Mouse (Mus musculus) forebrain, embryonic 12.5 days (tissue): ENCODE results near the gene Tubb3. TPM values are rescaled to one million over a fixed set of nuclear protein-coding genes. Genes with fewer than 3 reads are reported as not detected.
A peak's percentile ranks its signal among the peaks of the same experiment; 100 is the strongest.
"Not testable (repeated sequence)": the region's sequence is repeated elsewhere in the genome, so short reads cannot be mapped to it uniquely, and the experiment has no call there.

Experiments
- ATAC-seq: fragments of 200-750 bp; cut with Nextera tagmentation; 2 replicates; pipeline ENCODE4 v1.8.0; 2017; ENCODE audit warnings: moderate TSS enrichment; ENCODE audit not compliant: low FRiP score
- H3K27ac ChIP-seq: fragments of 300-500 bp; sonication (generic); 2 replicates; pipeline ENCODE4 v1.5.1; 2016; ENCODE audit warnings: mild to moderate bottlenecking
- H3K27me3 ChIP-seq: fragments of 300-500 bp; sonication (generic); 2 replicates; pipeline ENCODE4 v1.6.1; 2016; ENCODE audit warnings: mild to moderate bottlenecking
- H3K36me3 ChIP-seq: fragments of 300-500 bp; sonication (generic); replicated peaks from 2 replicates; pipeline ENCODE4 v1.6.1; 2016; ENCODE audit warnings: mild to moderate bottlenecking
- H3K4me1 ChIP-seq: fragments of 300-500 bp; sonication (generic); 2 replicates; pipeline ENCODE4 v1.6.1; 2016
- H3K4me2 ChIP-seq: fragments of 300-500 bp; sonication (generic); 2 replicates; pipeline ENCODE4 v1.6.1; 2016; ENCODE audit warnings: mild to moderate bottlenecking, moderate library complexity
- H3K4me3 ChIP-seq: fragments of 300-500 bp; sonication (generic); replicated peaks from 2 replicates; pipeline ENCODE4 v1.5.1; 2016; ENCODE audit warnings: mild to moderate bottlenecking
- H3K9ac ChIP-seq: fragments of 300-500 bp; sonication (generic); 2 replicates; pipeline ENCODE4 v1.6.1; 2016; ENCODE audit warnings: mild to moderate bottlenecking
- H3K9me3 ChIP-seq: fragments of 300-500 bp; sonication (generic); 2 replicates; pipeline ENCODE4 v1.6.1; 2016
- WGBS: fragments of 180-500 bp; shearing (Covaris S2); methylation state at CpG from one replicate; pipeline ENCODE4 v1.1.7; 2016; 5-methylcytosine and 5-hydroxymethylcytosine counted together
- polyA plus RNA-seq: library from polyadenylated mRNA; unstranded; fragments of >200 nt; fragmentation: Nextera tagmentation; extraction: Ambion mirVana; gene quantifications from 2 replicates; pipeline ENCODE4 v1.2.1, GENCODE M21; 2016

Tubb3 gene
- polyA plus RNA-seq, 1 experiment from 2014 or later, result 827 TPM

GRCm38 (mm10) chr8:123443576-123443921 is 32.3 kb downstream of the Tubb3 start:
- ATAC-seq, result no peak
- Histone ChIP-seq H3K9ac (peak overlapping the region; percentile 75), H3K4me3 (peak overlapping the region; percentile 72), H3K27me3 (0 out of 2 replicates have a peak, but pooled peaks cover 5% of the 10 kb centered on the region), H3K9me3 (no peaks in the 10 kb centered on the region), H3K27ac (no peak overlapping the region), H3K4me1 (peaks cover 9% of the 10 kb centered on the region), H3K36me3 (no peaks in the 10 kb centered on the region), H3K4me2 (peak overlapping the region; percentile 72)
- 22% methylated on average over 4 of the region's 4 CpGs for WGBS

DNA sequence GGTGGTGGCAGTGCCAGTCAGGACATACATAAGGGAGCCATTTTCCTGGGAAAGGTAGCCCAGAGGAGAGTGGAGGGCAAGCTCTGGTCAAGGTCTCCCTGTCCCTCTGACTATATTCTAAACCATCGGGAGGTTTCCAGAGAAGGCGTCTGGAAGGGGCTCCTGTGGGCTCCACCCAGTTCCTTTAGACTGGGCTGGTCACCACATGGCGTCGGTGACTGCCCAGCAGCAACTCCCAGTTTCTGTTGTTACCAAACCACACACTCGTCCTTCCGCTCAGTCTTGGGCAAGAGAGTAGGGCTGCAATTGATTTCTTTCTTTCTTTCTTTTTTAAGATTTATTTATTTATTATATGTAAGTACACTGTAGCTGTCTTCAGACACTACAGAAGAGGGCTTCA is 32.9 kb downstream of the Tubb3 start:
- H3K36me3 ChIP-seq, result peaks cover under 1% of the 10 kb centered on the region; the same call in 1 of the 2 replicates
- no peaks in the 10 kb centered on the region for H3K9me3 ChIP-seq
- H3K27ac ChIP-seq, result no peak overlapping the region
- ATAC-seq, result no peak
- 94% methylated on average over 6 of the region's 6 CpGs for WGBS
- H3K4me2 ChIP-seq, result peak overlapping the region; percentile 72; the same call in 1 of the 2 replicates
- H3K27me3 ChIP-seq, result 0 out of 2 replicates have a peak, but pooled peaks cover 5% of the 10 kb centered on the region
- H3K9ac ChIP-seq, result no peak overlapping the region
- H3K4me3 ChIP-seq, result no peak overlapping the region
- H3K4me1 ChIP-seq, result peaks cover 9% of the 10 kb centered on the region

DNA sequence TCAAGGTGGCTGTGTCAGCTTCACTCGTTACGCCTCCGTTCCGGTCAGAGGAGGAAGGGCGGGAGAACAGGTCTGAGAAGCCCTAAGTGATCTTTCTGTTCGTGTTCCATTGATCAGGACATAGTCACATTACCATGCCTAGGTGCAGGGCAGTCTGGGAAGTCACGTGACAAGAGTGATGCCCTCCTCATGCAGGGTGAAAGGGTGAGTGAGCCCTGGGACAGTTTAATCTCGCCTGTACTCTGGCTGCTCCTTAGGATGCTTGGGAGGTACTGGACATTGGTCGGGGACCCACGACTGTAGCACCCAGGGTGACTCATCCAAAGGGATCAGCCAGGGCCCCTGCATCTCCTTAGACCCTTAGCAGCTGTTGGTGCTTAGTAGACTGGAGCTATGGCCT is 34.8 kb downstream of the Tubb3 start:
- 92% methylated on average over 10 of the region's 10 CpGs for WGBS
- ATAC-seq, result no peak
- H3K36me3 ChIP-seq, result peaks cover 11% of the 10 kb centered on the region; the same call in 1 of the 2 replicates
- no peak overlapping the region for H3K27ac ChIP-seq
- no peak overlapping the region for H3K4me2 ChIP-seq
- H3K27me3 ChIP-seq, result 0 out of 2 replicates have a peak, but pooled peaks cover 3% of the 10 kb centered on the region
- H3K9ac ChIP-seq, result no peak overlapping the region
- no peaks in the 10 kb centered on the region for H3K9me3 ChIP-seq
- no peak overlapping the region for H3K4me3 ChIP-seq
- peaks cover 9% of the 10 kb centered on the region for H3K4me1 ChIP-seq

DNA sequence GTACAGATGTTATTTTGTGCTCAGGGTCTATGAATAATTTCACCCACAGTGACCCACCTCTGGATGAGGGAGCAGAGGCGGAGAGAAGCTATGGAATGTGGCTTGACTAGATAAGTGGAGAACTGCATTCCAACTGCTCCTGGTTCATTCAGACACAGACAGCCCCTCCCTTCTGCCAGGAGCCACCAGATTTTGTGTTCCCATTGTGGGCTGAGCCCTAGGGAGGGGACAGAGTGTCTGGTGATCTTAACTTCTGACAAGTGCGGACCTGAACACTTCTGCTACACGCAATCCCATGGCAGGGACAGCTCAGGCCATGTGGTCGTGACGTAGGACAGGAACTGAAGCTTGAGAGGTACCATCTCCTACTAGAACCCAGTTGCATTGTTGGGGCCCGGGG is 35.6 kb downstream of the Tubb3 start:
- Histone ChIP-seq H3K9ac (no peak overlapping the region), H3K4me2 (no peak overlapping the region), H3K9me3 (no peaks in the 10 kb centered on the region), H3K27ac (no peak overlapping the region), H3K36me3 (peaks cover 11% of the 10 kb centered on the region; the same call in 1 of the 2 replicates), H3K4me1 (peaks cover 9% of the 10 kb centered on the region), H3K27me3 (no peaks in the 10 kb centered on the region), H3K4me3 (no peak overlapping the region)
- ATAC-seq, result no peak
- 91% methylated on average over 6 of the region's 6 CpGs for WGBS

DNA sequence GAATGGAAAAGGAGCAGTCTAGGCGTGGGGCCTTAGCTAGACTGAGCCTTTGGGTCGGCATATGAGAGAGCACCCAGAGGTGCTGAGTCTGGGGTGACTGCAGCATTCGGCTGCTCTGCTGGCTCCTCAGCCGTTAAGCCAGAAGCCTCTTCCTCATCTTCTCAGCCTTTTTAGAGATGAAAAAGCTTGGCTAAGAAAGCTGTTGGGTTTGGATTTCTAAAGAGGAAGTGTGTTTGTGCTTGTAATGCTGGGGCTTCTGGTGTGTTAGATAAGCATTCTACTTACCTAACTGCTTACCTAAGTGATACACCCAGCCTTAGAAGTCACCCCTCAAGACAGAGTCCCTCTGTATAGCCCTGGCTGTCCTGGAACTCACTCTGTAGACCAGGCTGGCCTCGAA is 39.6 kb downstream of the Tubb3 start:
- H3K27ac ChIP-seq, result no peak overlapping the region
- no peaks in the 10 kb centered on the region for H3K27me3 ChIP-seq
- H3K4me1 ChIP-seq, result no peaks in the 10 kb centered on the region
- H3K4me3 ChIP-seq, result no peak overlapping the region
- no peaks in the 10 kb centered on the region for H3K9me3 ChIP-seq
- no peak overlapping the region for H3K4me2 ChIP-seq
- ATAC-seq, result no peak
- peaks cover 46% of the 10 kb centered on the region for H3K36me3 ChIP-seq
- H3K9ac ChIP-seq, result no peak overlapping the region
- WGBS, result 93% methylated on average over 5 of the region's 5 CpGs

- H3K27ac ChIP-seq, H3K4me2 ChIP-seq, H3K4me3 ChIP-seq, ATAC-seq, H3K27me3 ChIP-seq, H3K9me3 ChIP-seq, H3K4me1 ChIP-seq, H3K9ac ChIP-seq: not testable (repeated sequence)
- peaks cover 55% of the 10 kb centered on the region for H3K36me3 ChIP-seq
- WGBS, result 94% methylated on average over 12 of the region's 12 CpGs
Measured at GRCm38 (mm10) chr8:123451747-123452146, 40.5 kb downstream of the Tubb3 start.

- WGBS, result 87% methylated on average over 4 of the region's 4 CpGs
- Histone ChIP-seq H3K4me3 (no peak overlapping the region), H3K4me2 (no peak overlapping the region), H3K4me1 (no peaks in the 10 kb centered on the region), H3K9me3 (no peaks in the 10 kb centered on the region), H3K36me3 (peaks cover 59% of the 10 kb centered on the region), H3K27me3 (no peaks in the 10 kb centered on the region), H3K9ac (no peak overlapping the region), H3K27ac (no peak overlapping the region)
- ATAC-seq, result no peak
Measured at GRCm38 (mm10) chr8:123452149-123452548, 40.9 kb downstream of the Tubb3 start.

DNA sequence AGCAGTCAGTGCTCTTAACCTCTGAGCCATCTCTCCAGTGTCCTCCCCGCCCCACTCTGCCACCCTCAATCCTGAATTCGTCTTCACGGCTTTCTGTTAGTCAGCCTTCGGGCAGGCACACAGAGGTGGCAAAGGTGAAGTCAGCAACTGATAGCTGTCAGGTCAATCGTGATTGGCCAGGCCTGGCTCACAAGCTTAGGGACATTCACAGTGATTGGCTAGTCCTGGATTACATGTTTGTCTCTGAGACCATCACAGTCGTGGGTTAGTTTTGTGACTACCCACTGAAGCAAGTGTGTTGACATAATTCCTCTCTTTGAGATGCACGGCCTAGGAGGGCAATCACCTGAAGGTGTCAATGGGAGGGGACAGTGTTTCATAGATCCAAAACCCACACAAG is 42.1 kb downstream of the Tubb3 start:
- Histone ChIP-seq H3K27me3 (no peaks in the 10 kb centered on the region), H3K4me2 (no peak overlapping the region), H3K4me1 (no peaks in the 10 kb centered on the region), H3K36me3 (peaks cover 69% of the 10 kb centered on the region), H3K9ac (no peak overlapping the region), H3K4me3 (no peak overlapping the region), H3K27ac (no peak overlapping the region), H3K9me3 (no peaks in the 10 kb centered on the region)
- 83% methylated on average over 7 of the region's 7 CpGs for WGBS
- ATAC-seq, result no peak

DNA sequence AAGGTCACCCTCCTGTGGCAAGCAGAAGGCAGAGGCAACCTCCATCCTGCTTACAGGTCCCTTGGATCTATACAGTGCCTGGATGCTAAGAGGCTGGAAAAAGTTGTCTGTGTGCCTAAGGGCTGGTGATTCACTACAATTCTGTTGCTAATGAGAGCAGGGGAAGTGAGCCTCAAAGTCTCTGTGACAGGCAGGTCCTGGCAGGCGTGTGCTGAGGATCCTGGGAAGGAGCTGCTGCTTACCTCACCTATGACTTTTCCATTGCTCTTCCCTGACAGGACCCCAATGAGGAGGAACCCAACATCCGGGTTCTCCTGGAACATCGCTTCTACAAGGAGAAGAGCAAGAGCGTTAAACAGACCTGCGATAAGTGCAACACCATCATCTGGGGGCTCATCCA is 42.7 kb downstream of the Tubb3 start:
- Histone ChIP-seq H3K27me3 (no peaks in the 10 kb centered on the region), H3K9ac (no peak overlapping the region), H3K4me2 (no peak overlapping the region), H3K4me3 (no peak overlapping the region), H3K4me1 (no peaks in the 10 kb centered on the region), H3K27ac (no peak overlapping the region), H3K9me3 (no peaks in the 10 kb centered on the region), H3K36me3 (peaks cover 75% of the 10 kb centered on the region)
- no peak for ATAC-seq
- WGBS, result 84% methylated on average over 5 of the region's 5 CpGs

GRCm38 (mm10) chr8:123454559-123454958 is 43.3 kb downstream of the Tubb3 start:
- Histone ChIP-seq H3K4me2 (no peak overlapping the region), H3K9me3 (no peaks in the 10 kb centered on the region), H3K4me1 (no peaks in the 10 kb centered on the region), H3K27ac (no peak overlapping the region), H3K27me3 (no peaks in the 10 kb centered on the region), H3K36me3 (peaks cover 74% of the 10 kb centered on the region), H3K4me3 (no peak overlapping the region), H3K9ac (no peak overlapping the region)
- WGBS, result 94% methylated on average over 6 of the region's 6 CpGs
- no peak for ATAC-seq

DNA sequence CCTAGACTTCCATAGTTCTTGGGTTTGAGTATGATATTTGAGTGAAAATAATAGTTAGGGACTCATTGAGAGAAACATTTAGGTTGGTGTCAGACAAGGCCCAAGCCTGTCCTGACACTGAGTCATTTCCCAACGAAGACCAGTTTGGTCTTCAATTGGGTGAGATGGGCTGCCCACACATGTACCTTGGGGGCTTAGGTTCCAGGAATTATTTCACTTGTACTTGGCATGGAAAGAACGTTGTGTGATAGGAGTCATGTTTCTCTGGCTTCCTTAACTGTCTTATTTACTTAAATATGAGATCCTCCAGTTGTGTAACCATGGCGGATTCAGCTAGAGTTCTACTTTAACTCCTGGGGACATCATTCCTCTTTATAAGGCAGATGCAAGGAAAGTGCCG is 52.4 kb downstream of the Tubb3 start:
- ATAC-seq, result no peak
- Histone ChIP-seq H3K9ac (no peak overlapping the region), H3K4me1 (no peaks in the 10 kb centered on the region), H3K27ac (no peak overlapping the region), H3K36me3 (peaks cover 44% of the 10 kb centered on the region), H3K9me3 (no peaks in the 10 kb centered on the region), H3K27me3 (no peaks in the 10 kb centered on the region), H3K4me2 (no peak overlapping the region), H3K4me3 (no peak overlapping the region)
- 91% methylated on average over 4 of the region's 4 CpGs for WGBS

- H3K4me3 ChIP-seq, result no peak overlapping the region
- H3K27me3 ChIP-seq, result no peaks in the 10 kb centered on the region
- peaks cover 10% of the 10 kb centered on the region for H3K36me3 ChIP-seq
- WGBS, result 72% methylated on average over 3 of the region's 3 CpGs
- no peak overlapping the region for H3K27ac ChIP-seq
- H3K9me3 ChIP-seq, result no peaks in the 10 kb centered on the region
- ATAC-seq, result no peak
- no peaks in the 10 kb centered on the region for H3K4me1 ChIP-seq
- H3K9ac ChIP-seq, result no peak overlapping the region
- no peak overlapping the region for H3K4me2 ChIP-seq
Measured at GRCm38 (mm10) chr8:123467476-123467875, 56.3 kb downstream of the Tubb3 start.
